Mouse (Mus musculus): ENCODE data around the gene Smyd2.

DNA sequence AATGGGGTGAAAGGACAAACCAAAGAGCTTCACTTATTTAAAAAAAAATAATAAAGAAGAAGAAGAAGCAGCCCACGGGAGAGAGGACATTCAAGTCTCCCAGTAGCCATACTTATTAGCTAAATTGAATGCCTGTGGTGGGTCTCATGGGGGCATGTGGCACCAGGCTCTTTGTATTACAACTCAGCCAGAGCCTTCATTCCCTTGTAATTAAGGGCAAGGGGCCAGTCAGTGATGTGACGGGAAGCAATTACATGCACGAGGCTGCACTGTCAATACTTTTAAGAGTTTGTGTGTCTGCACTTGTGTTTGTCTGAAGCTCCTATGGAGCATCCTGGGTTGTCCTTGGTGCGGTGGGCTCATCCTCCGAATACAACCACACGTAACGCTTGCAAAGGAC lies 10.8 kb upstream of the Smyd2 start:
- TF ChIP-seq POLR2A (IDR thresholded peaks at IDR 0.05; ENCODE audit: insufficient read length, low read depth) (no peak), USF1 (IDR thresholded peaks at IDR 0.05; ENCODE audit: low read depth) (no peak), MAX (IDR thresholded peaks at IDR 0.05; ENCODE audit: low read depth) (no peak), TCF3 (IDR thresholded peaks at IDR 0.05; ENCODE audit: insufficient read length, low read depth) (no peak), POLR2AphosphoS2 (IDR thresholded peaks at IDR 0.05; ENCODE audit: insufficient read length, low read depth) (no peak), E2F4 (IDR thresholded peaks at IDR 0.05; ENCODE audit: insufficient read depth) (no peak)

All from myocyte (in vitro differentiated cells).